Mouse (Mus musculus) frontal cortex, postnatal 25 days (tissue): ENCODE measurements around the gene Cops7a.

Experiments used
- DNase-seq, 2 experiments: peaks; one replicate each; pipeline ENCODE4 v3.0.0; 2022; ENCODE audit warnings: low spot score in 2 of 2

Cops7a gene

GRCm38 (mm10) chr6:124965088-124965719, at the start of gene Cops7a:
Gene Cops7a, minus strand, starts transcription at chr6:124965538.
- peak; percentile 88 to 91 for DNase-seq

GRCm38 (mm10) chr6:125009181-125010073, 44.1 kb upstream of the Cops7a start:
- DNase-seq, result peak in 1 of 2 experiments; percentile 42

GRCm38 (mm10) chr6:125009129-125009180, 43.6 kb upstream of the Cops7a start, which contains the start of gene Zfp384:
Gene Zfp384, plus strand, starts transcription at chr6:125009145.
- no peak for DNase-seq

- peak; percentile 94 to 96 for DNase-seq
Measured at GRCm38 (mm10) chr6:125008586-125009128, 43.3 kb upstream of the Cops7a start.

- no peak for DNase-seq
Measured at GRCm38 (mm10) chr6:125008060-125008459, 42.7 kb upstream of the Cops7a start.

GRCm38 (mm10) chr6:125005086-125005485, 39.7 kb upstream of the Cops7a start:
- DNase-seq, result no peak

GRCm38 (mm10) chr6:125003706-125004105, 38.4 kb upstream of the Cops7a start:
- no peak for DNase-seq

GRCm38 (mm10) chr6:124999546-124999945, 34.2 kb upstream of the Cops7a start:
- DNase-seq, result no peak

- DNase-seq, result no peak
Measured at GRCm38 (mm10) chr6:124999091-124999490, 33.8 kb upstream of the Cops7a start.

GRCm38 (mm10) chr6:124998066-124998465, 32.7 kb upstream of the Cops7a start:
- peak in 1 of 2 experiments; percentile 46 for DNase-seq

- DNase-seq, result peak; percentile 62 to 72
Measured at GRCm38 (mm10) chr6:124996551-124997501, 31.5 kb upstream of the Cops7a start, which contains the start of gene Pianp. Gene Pianp, plus strand, starts transcription at chr6:124996694.

- DNase-seq, result no peak
Measured at GRCm38 (mm10) chr6:124995831-124996403, 30.6 kb upstream of the Cops7a start.

- DNase-seq, result no peak
Measured at GRCm38 (mm10) chr6:124995246-124995645, 29.9 kb upstream of the Cops7a start.

GRCm38 (mm10) chr6:124993876-124994275, 28.5 kb upstream of the Cops7a start:
- no peak for DNase-seq

- no peak for DNase-seq
Measured at GRCm38 (mm10) chr6:124993365-124993764, 28.0 kb upstream of the Cops7a start.

- no peak for DNase-seq
Measured at GRCm38 (mm10) chr6:124992241-124992640, 26.9 kb upstream of the Cops7a start.

GRCm38 (mm10) chr6:124967766-124968165, 2.4 kb upstream of the Cops7a start:
- peak in 1 of 2 experiments; percentile 23 for DNase-seq

GRCm38 (mm10) chr6:124966466-124967118, 1.3 kb upstream of the Cops7a start:
- DNase-seq, result no peak

GRCm38 (mm10) chr6:124965747-124966146, 409 bp upstream of the Cops7a start:
- DNase-seq, result no peak

- DNase-seq, result peak in 1 of 2 experiments; percentile 15
Measured at GRCm38 (mm10) chr6:124964638-124965037, 700 bp downstream of the Cops7a start.

GRCm38 (mm10) chr6:124961021-124961420, 4.3 kb downstream of the Cops7a start:
- DNase-seq, result no peak
